Mouse (Mus musculus) cerebellum, adult 2 months (tissue): ENCODE results near the gene Aaed1. TPM values are rescaled to one million over a fixed set of nuclear protein-coding genes. Genes with fewer than 3 reads are reported as not detected.

Source experiments
- DNase-seq, 2 experiments: peaks; one replicate each; pipeline ENCODE4 v3.0.0; 2021
- H3K27ac ChIP-seq: fragments of 200-500 bp; 2 replicates; pipeline ENCODE4 v1.5.1; 2012; ENCODE audit warnings: low read length, control low read depth, inconsistent platforms; ENCODE audit not compliant: insufficient read depth
- H3K27me3 ChIP-seq: fragments of 200-500 bp; 2 replicates; pipeline ENCODE4 v1.6.1; 2012; ENCODE audit warnings: inconsistent platforms, mild to moderate bottlenecking, low read length, moderate library complexity; ENCODE audit not compliant: control insufficient read depth, insufficient read depth
- H3K4me1 ChIP-seq: fragments of 200-500 bp; 2 replicates; pipeline ENCODE4 v1.6.1; 2011; ENCODE audit warnings: low read length; ENCODE audit not compliant: control insufficient read depth, insufficient read depth
- H3K4me3 ChIP-seq: fragments of 200-500 bp; replicated peaks from 2 replicates; pipeline ENCODE3; 2011; ENCODE audit warnings: mild to moderate bottlenecking, low read depth, low read length, control low read depth; ENCODE audit not compliant: insufficient read depth
- CTCF ChIP-seq: fragments of 200-500 bp; IDR thresholded peaks from 2 replicates; pipeline ENCODE4 v1.5.1; 2011; ENCODE audit warnings: low read depth, mild to moderate bottlenecking, control low read depth, low read length, moderate library complexity, borderline replicate concordance; ENCODE audit not compliant: insufficient read depth
- POLR2A ChIP-seq: fragments of 200-500 bp; IDR thresholded peaks from 2 replicates; pipeline ENCODE4 v1.6.1; 2011; ENCODE audit warnings: low read length, control low read depth, borderline replicate concordance; ENCODE audit not compliant: insufficient read depth
- WGBS: fragments of 180-500 bp; shearing (Covaris S2); methylation state at CpG from one replicate; pipeline ENCODE4 v1.1.7; 2018; 5-methylcytosine and 5-hydroxymethylcytosine counted together
- polyA plus RNA-seq: library from polyadenylated mRNA; depleted of rRNA; stranded (reverse); fragments of >200 nt; gene quantifications from 2 replicates; pipeline ENCODE4 v1.2.3, GENCODE M21; 2012

Gene Aaed1
- polyA plus RNA-seq, 1 experiment = 21.5 TPM

DNA sequence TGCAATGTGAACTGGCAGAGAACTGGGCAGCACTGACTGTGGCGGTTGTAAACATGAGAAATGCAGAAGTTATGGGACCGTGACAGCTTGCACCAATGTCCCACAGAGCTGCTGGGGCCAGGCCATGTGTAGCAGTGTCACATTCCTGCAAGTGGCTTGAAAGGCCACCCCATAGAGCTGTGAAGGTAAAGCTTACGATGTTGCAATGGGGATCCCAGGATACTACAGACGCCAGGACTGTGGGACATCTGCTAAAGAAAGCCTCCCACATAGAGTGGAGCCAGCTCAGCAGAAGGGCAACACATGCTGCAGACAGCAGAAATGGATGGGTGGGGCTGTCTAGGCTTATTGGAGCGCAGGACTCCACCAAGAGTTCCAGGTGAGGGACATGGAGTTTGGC, 5.0 kb downstream of the Aaed1 start:
- Histone ChIP-seq H3K4me1 (peaks cover 17% of the 10 kb centered on the region), H3K27ac (no peak overlapping the region), H3K27me3 (no peaks in the 10 kb centered on the region), H3K4me3 (no peak overlapping the region)
- TF ChIP-seq CTCF (no peak), POLR2A (no peak)
- DNase-seq = peak; percentile 68 to 78
- 18% methylated on average over 5 of the region's 5 CpGs for WGBS

DNA sequence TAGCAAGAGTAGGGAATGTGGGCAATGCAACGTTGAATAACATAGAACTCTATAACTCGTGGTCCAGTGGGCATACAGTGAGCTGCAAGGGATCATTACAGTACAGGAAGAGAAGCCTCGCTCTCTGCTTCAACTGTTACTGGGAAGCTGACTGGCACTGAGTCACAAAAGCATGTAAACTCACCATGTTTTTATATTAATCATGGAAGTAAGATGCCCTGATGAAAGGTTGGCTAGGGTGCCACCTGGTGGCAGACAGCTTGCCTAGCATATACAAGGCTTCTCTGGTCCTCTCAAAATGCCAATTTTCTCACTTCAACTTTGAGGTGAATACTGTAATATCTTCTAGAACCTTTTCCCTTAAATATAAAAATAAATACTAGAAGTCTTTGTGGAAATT, 6.4 kb downstream of the Aaed1 start:
- Histone ChIP-seq H3K4me1 (peaks cover 17% of the 10 kb centered on the region), H3K4me3 (no peak overlapping the region), H3K27ac (no peak overlapping the region), H3K27me3 (no peaks in the 10 kb centered on the region)
- WGBS = 61% methylated on average over 3 of the region's 3 CpGs
- no peak for TF ChIP-seq POLR2A
- peak; percentile 90 for TF ChIP-seq CTCF
- peak; percentile 55 to 56 for DNase-seq

GRCm38 (mm10) chr13:64299069-64299468, 13.4 kb downstream of the Aaed1 start:
- no peak for TF ChIP-seq POLR2A
- WGBS = 100% methylated on average over 1 of the region's 1 CpGs
- Histone ChIP-seq H3K4me1 (no peaks in the 10 kb centered on the region; the same call in 1 of the 2 replicates), H3K27ac (no peak overlapping the region), H3K27me3 (no peaks in the 10 kb centered on the region), H3K4me3 (no peak overlapping the region)
- no peak for DNase-seq

DNA sequence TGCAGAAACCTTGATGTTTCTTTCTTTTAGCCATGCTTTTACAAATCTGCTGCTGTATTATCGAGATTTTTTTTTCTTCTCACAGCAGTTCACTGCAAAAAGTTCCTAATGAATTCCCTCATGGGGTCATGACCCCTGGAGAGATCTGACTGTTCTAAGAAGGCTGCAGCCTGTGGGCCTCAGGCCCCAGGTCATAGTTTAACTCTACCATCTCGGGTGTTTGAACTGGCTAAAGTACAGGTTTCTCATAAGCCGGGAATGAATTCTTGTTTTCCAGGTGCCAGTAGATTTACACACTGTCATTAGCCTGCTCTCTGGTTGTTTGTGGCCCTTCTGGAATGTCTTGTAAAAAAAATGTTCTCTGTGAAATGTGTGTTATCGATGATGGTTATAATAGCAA, 25.7 kb downstream of the Aaed1 start:
- TF ChIP-seq POLR2A (no peak), CTCF (no peak)
- Histone ChIP-seq H3K27me3 (no peaks in the 10 kb centered on the region), H3K4me3 (no peak overlapping the region), H3K4me1 (no peaks in the 10 kb centered on the region), H3K27ac (no peak overlapping the region)
- 70% methylated on average over 4 of the region's 4 CpGs for WGBS
- DNase-seq = no peak

DNA sequence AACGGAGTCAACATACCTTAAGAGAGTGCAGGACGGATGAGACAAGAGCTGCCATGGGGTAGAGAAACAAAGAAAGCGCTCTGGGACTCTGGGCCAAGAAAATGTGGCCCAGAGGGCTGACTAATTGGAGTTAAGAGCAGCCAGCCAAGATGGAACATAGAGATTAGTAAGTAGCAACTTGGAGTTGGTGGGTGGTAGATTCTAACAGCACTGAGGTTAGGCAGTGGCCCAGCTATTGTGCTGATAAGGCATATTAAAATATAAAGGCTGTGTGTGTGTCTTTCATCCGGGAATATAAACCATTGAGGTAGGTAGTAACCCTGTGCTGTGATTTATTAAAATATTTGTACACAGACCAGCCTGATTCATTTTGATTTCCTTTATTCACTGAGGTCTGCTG, 26.2 kb downstream of the Aaed1 start:
- DNase-seq = no peak
- no peaks in the 10 kb centered on the region for H3K4me1 ChIP-seq
- H3K27ac ChIP-seq = no peak overlapping the region
- H3K27me3 ChIP-seq = no peaks in the 10 kb centered on the region
- H3K4me3 ChIP-seq = no peak overlapping the region
- TF ChIP-seq CTCF = no peak
- TF ChIP-seq POLR2A = no peak
- WGBS = 64% methylated on average over 4 of the region's 4 CpGs

DNA sequence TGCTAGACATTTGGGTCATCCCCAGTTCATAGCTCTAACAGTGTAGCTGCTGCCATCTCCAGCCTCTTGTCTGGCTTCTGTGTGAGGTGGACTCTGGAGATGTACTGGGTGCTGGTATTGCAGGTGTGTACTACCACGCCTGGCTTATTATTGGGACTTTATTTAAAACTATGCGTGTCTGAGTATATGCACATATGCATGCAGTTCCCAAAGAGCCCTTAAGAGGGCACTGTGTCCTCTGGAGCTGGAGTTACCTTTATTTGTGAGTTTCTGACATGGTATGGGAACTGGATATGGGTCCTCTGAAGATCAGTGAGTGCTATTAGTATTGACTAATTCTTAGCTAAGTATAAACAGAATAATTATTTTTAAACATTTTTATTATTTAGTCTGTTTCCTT, 27.8 kb downstream of the Aaed1 start:
- no peak for DNase-seq
- H3K27ac ChIP-seq = no peak overlapping the region
- no peak overlapping the region for H3K4me3 ChIP-seq
- no peaks in the 10 kb centered on the region for H3K27me3 ChIP-seq
- TF ChIP-seq POLR2A (no peak), CTCF (no peak)
- H3K4me1 ChIP-seq = no peaks in the 10 kb centered on the region
- 96% methylated on average over 2 of the region's 2 CpGs for WGBS

GRCm38 (mm10) chr13:64280940-64281339, 31.6 kb downstream of the Aaed1 start:
- Histone ChIP-seq H3K27ac (no peak overlapping the region), H3K27me3 (no peaks in the 10 kb centered on the region), H3K4me1 (no peaks in the 10 kb centered on the region), H3K4me3 (no peak overlapping the region)
- TF ChIP-seq CTCF (no peak), POLR2A (no peak)
- DNase-seq = no peak
- 90% methylated on average over 5 of the region's 5 CpGs for WGBS

DNA sequence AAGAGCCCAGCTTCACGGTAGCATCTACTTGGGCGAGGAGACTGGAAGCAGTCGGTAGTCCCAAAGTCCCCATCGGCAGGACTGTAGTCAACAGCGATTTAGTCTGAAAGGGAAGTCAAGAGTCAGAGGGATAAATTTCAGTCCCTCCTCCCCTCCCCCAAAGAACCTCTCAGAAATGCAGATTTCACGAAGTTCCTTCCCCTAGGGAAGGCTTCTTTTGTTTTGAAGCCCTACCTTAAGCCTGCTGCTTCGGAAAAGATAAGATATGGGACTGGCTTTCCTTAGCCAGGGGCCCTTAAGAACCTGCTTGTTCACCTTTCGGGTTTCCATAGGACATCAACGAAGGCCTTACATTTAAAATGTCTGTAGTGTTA, 36.8 kb downstream of the Aaed1 start:
- WGBS = 65% methylated on average over 9 of the region's 9 CpGs
- DNase-seq = no peak
- no peak for TF ChIP-seq POLR2A
- TF ChIP-seq CTCF = no peak
- no peaks in the 10 kb centered on the region; the same call in 1 of the 2 replicates for H3K4me1 ChIP-seq
- no peak overlapping the region for H3K27ac ChIP-seq
- H3K4me3 ChIP-seq = no peak overlapping the region
- no peaks in the 10 kb centered on the region for H3K27me3 ChIP-seq
